Mouse (Mus musculus) spleen, adult 2 months (tissue): ENCODE data around the gene Gna14.

Experiments used
- CTCF ChIP-seq: fragments of 200-500 bp; IDR thresholded peaks from 2 replicates; pipeline ENCODE4 v1.5.1; 2011; ENCODE audit warnings: mild to moderate bottlenecking, inconsistent platforms; ENCODE audit not compliant: insufficient read depth, insufficient read length, insufficient replicate concordance; ENCODE audit errors: extremely low read depth
- POLR2A ChIP-seq: fragments of 200-500 bp; IDR thresholded peaks from 2 replicates; pipeline ENCODE4 v1.6.1; 2011; ENCODE audit warnings: low read depth, low read length, inconsistent platforms

DNA sequence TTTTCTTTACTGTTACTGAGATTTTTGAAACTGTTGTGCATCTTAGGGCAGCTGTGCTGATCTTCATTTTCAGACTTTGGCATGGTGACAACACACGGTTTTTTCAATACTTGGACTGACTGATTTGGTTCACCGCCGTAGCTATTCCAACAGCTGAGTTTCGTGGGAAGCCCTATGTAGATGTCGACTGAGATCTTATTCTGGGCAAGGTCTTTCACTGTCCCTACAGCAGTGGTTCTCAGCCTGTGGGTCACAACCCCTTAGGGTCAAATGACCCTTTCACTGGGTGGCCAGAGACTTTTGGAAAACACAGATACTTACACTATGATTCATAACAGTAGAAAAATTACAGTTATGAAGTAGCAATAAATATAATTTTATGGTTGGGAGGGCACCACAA lies 60.5 kb downstream of the Gna14 start:
- TF ChIP-seq POLR2A = no peak
- no peak for TF ChIP-seq CTCF
